Mouse (Mus musculus) cerebellum, adult 2 months (tissue): Measurements from ENCODE around the gene Gm2663.

Source experiments
- CTCF ChIP-seq: fragments of 200-500 bp; IDR thresholded peaks from 2 replicates; pipeline ENCODE4 v1.5.1; 2011; ENCODE audit warnings: low read depth, mild to moderate bottlenecking, control low read depth, low read length, moderate library complexity, borderline replicate concordance; ENCODE audit not compliant: insufficient read depth
- POLR2A ChIP-seq: fragments of 200-500 bp; IDR thresholded peaks from 2 replicates; pipeline ENCODE4 v1.6.1; 2011; ENCODE audit warnings: low read length, control low read depth, borderline replicate concordance; ENCODE audit not compliant: insufficient read depth

GRCm38 (mm10) chr6:40953716-40954115 is 45.6 kb downstream of the Gm2663 start:
- TF ChIP-seq CTCF (no peak), POLR2A (no peak)
